Mouse (Mus musculus): ENCODE measurements at regions not wholly inside any gene's neighbourhood (a gene's known extent, or its start where the extent isn't known, plus 50 kb on each side); places are given as distances from the start of the nearest gene placed in this dataset.

DNA sequence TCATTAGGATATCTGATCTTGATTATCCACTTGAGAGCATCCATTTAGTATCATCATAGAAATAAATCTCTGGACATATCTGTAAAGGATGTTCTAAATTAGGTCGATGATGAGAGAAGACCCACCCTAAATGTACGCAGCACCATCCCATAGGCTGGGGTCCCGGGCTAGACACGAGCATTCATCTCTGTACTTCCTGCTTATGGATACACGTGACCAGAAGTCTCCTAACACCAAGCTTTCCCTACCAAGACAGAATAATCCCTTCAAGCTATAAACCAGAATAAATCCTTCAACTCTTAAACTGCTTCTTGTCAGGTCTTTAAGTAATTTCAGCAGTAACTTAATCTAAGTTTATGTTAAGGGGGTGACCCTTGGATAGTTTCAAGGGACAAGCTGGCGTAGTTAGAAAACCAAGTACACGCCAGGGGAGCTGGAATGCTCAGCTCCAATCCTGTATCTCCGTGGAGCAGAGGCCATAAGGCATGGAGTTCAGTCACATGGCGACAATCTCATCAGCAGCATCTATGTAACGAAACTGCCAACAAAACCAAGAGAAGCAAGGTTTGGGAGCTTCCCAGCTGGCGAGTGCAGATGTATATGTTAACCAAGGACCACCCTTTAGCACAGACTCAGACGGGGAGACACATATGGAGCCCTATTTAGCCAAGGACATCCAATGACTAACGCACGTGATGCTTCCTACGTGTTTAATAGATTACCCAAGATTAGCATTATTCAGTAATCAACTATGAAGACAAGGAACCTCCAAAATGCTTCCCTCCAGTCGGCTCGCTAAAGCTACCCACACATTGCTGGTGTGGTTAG is 76.3 kb upstream of the Spdye4c start:
- TF ChIP-seq CTCF (IDR thresholded peaks at IDR 0.05; ENCODE audit: low read depth) = no peak
- WGBS = 78% methylated on average over 17 of the region's 17 CpGs
- peak; percentile 16 for DNase-seq

GRCm38 (mm10) chr2:128515701-128516100 is 75.3 kb upstream of the Spdye4c start:
- DNase-seq (no peak), ATAC-seq (no peak)
- WGBS = 78% methylated on average over 5 of the region's 5 CpGs

More for the DNA sequence above, 76.3 kb upstream of the Spdye4c start:
- Histone ChIP-seq H3K27ac (ENCODE audit: low read depth, low read length) (no peak overlapping the region), H3K9ac (no peak overlapping the region), H3K4me3 (ENCODE audit: low read depth, low read length) (no peak overlapping the region), H3K36me3 (ENCODE audit: insufficient read depth) (no peaks in the 10 kb centered on the region), H3K27me3 (ENCODE audit: insufficient read depth, low read length) (no peaks in the 10 kb centered on the region), H3K9me3 (ENCODE audit: low read length) (no peaks in the 10 kb centered on the region), H3K4me2 (ENCODE audit: low read depth) (no peak overlapping the region), H3K4me1 (ENCODE audit: insufficient read depth) (no peaks in the 10 kb centered on the region)
- no peak for ATAC-seq

DNA sequence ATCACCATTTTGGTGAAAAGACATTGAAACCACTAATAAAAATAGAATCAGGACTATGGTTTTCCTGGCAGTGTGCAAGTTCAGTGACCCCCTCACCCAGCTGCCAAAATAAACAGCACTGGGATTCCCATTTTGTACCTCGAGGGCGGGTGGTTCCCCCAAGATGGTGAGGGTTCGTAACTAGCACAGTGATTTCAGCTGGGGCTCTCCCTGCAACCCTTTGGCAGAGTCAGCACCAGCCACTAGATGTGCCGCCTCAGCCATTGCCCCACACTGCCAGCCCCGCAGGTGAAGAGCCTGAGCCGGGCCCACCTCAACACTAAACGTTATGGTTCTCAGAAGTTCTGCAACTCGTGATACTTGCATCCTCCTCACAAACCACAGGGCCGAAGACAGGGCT is 74.3 kb upstream of the Spdye4c start:
- Histone ChIP-seq H3K4me2 (ENCODE audit: low read depth) (no peak overlapping the region), H3K4me1 (ENCODE audit: insufficient read depth) (no peaks in the 10 kb centered on the region), H3K27ac (ENCODE audit: low read depth, low read length) (no peak overlapping the region), H3K36me3 (ENCODE audit: insufficient read depth) (no peaks in the 10 kb centered on the region), H3K9ac (no peak overlapping the region), H3K27me3 (ENCODE audit: insufficient read depth, low read length) (no peaks in the 10 kb centered on the region), H3K9me3 (ENCODE audit: low read length) (no peaks in the 10 kb centered on the region), H3K4me3 (ENCODE audit: low read depth, low read length) (no peak overlapping the region)
- TF ChIP-seq CTCF (IDR thresholded peaks at IDR 0.05; ENCODE audit: low read depth) = no peak
- DNase-seq (no peak), ATAC-seq (no peak)
- 86% methylated on average over 9 of the region's 9 CpGs for WGBS

More at GRCm38 (mm10) chr2:128515701-128516100, 75.3 kb upstream of the Spdye4c start:
- no peaks in the 10 kb centered on the region for H3K27me3 ChIP-seq (ENCODE audit: insufficient read depth, low read length)
- no peak overlapping the region for H3K4me3 ChIP-seq (ENCODE audit: low read depth, low read length)
- no peaks in the 10 kb centered on the region for H3K36me3 ChIP-seq (ENCODE audit: insufficient read depth)
- H3K27ac ChIP-seq (ENCODE audit: low read depth, low read length) = no peak overlapping the region
- TF ChIP-seq CTCF (IDR thresholded peaks at IDR 0.05; ENCODE audit: low read depth) = no peak
- H3K9ac ChIP-seq = no peak overlapping the region
- no peaks in the 10 kb centered on the region for H3K9me3 ChIP-seq (ENCODE audit: low read length)
- no peaks in the 10 kb centered on the region for H3K4me1 ChIP-seq (ENCODE audit: insufficient read depth)
- H3K4me2 ChIP-seq (ENCODE audit: low read depth) = no peak overlapping the region

DNA sequence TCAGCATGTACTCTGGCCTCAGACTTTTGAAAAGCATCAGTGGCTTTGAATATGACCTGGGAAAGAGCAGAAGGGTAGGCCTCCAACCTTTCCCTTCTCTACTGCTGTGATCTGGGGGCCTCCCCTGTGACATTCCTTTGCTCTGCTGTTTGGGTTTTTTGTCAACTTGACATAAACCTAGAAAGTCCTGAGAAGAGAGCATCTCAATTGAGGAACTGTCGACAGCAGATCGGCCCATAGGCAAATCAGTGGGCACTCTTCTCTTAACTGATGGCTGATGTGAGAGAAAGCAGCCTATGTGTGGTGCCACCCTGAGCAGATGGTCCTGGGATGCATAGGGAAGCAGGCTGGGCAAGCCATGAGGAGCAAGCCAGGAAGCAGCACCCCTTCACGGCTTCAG is 72.9 kb upstream of the Spdye4c start:
- no peak for ATAC-seq

DNA sequence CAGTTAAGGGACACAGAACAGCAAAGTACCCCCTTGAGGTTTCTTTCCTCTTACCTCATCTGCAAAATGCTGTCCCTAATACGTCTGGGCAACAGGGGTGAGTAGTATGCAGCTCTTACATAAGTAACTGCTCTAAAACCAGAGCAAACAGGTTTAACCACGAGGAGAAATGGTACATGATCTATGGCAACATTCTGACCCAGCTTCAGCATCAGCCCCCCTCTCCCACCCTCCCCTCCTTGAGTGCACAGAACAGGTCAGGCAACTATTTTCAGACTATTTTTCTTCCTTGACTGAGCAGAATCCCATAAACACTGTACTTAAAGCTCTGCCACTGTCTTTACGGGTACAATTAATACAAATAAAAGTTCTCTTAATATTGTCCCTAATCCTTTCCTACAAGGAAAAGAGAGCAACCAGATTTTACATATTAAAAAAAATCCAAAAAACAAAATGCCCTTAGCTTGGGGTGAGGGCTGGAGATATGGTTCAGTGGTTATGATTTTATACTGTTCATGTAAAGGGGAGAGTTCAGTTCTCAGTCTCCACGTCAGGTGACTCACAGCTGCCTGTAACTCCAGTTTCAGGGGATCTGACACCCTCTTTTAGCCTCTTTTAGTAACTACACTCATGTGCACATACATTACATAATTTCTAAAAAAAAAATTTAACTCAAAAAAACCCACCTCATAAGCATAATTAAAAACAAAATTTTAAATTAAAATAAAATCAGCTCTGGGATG is 69.1 kb upstream of the Spdye4c start:
- no peaks in the 10 kb centered on the region for H3K27me3 ChIP-seq (ENCODE audit: insufficient read depth, low read length)
- no peak overlapping the region for H3K4me3 ChIP-seq (ENCODE audit: low read depth, low read length)
- no peak for ATAC-seq
- no peak for TF ChIP-seq CTCF (IDR thresholded peaks at IDR 0.05; ENCODE audit: low read depth)
- H3K4me2 ChIP-seq (ENCODE audit: low read depth) = no peak overlapping the region
- no peak overlapping the region for H3K9ac ChIP-seq
- H3K36me3 ChIP-seq (ENCODE audit: insufficient read depth) = no peaks in the 10 kb centered on the region
- no peak for DNase-seq
- no peaks in the 10 kb centered on the region for H3K4me1 ChIP-seq (ENCODE audit: insufficient read depth)
- no peaks in the 10 kb centered on the region for H3K9me3 ChIP-seq (ENCODE audit: low read length)
- WGBS = 78% methylated on average over 4 of the region's 4 CpGs
- no peak overlapping the region for H3K27ac ChIP-seq (ENCODE audit: low read depth, low read length)

More for the DNA sequence above, 72.9 kb upstream of the Spdye4c start:
- no peak for DNase-seq
- Histone ChIP-seq H3K27me3 (ENCODE audit: insufficient read depth, low read length) (no peaks in the 10 kb centered on the region), H3K36me3 (ENCODE audit: insufficient read depth) (no peaks in the 10 kb centered on the region), H3K9me3 (ENCODE audit: low read length) (no peaks in the 10 kb centered on the region), H3K4me3 (ENCODE audit: low read depth, low read length) (no peak overlapping the region), H3K4me1 (ENCODE audit: insufficient read depth) (no peaks in the 10 kb centered on the region), H3K27ac (ENCODE audit: low read depth, low read length) (no peak overlapping the region), H3K9ac (no peak overlapping the region), H3K4me2 (ENCODE audit: low read depth) (no peak overlapping the region)
- 95% methylated on average over 3 of the region's 3 CpGs for WGBS
- no peak for TF ChIP-seq CTCF (IDR thresholded peaks at IDR 0.05; ENCODE audit: low read depth)

DNA sequence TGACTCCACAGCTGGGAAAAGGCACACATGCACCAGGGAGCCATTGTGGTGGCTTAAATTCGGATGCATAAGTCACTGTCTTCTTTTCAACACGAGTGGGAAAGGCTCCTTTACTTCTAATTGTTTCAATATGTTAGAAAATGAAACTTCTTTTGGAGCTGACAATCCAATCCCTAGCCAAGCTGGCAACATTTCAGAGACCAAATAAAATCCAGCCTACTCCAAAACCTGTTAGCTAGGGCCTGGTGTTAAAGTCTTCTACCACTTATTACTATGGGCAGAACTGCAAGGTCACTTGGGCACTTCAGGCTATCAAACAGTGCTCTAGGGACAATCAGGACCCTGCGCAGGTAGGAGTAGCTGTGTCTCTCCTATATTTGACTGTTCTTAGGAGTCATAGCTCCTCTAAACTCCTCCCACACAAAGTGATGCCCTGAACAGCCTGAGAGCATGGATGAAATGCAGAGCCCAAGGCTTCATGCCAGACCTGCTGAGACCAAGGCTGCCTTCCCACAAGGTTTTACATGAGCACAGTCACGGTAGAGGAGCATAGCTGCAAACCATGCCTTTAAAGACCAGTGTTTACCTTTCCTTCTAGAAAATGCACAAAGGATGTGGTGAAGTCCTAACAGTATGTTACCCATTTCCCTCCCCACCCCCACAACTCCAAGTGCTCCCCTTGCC is 67.4 kb upstream of the Spdye4c start:
- Histone ChIP-seq H3K4me1 (ENCODE audit: insufficient read depth) (no peaks in the 10 kb centered on the region), H3K9me3 (ENCODE audit: low read length) (no peaks in the 10 kb centered on the region), H3K36me3 (ENCODE audit: insufficient read depth) (no peaks in the 10 kb centered on the region), H3K27me3 (ENCODE audit: insufficient read depth, low read length) (no peaks in the 10 kb centered on the region), H3K9ac (no peak overlapping the region), H3K27ac (ENCODE audit: low read depth, low read length) (no peak overlapping the region), H3K4me2 (ENCODE audit: low read depth) (no peak overlapping the region), H3K4me3 (ENCODE audit: low read depth, low read length) (no peak overlapping the region)
- DNase-seq (no peak), ATAC-seq (no peak)
- no peak for TF ChIP-seq CTCF (IDR thresholded peaks at IDR 0.05; ENCODE audit: low read depth)
- 76% methylated on average over 4 of the region's 4 CpGs for WGBS
